Mouse (Mus musculus) mature B cell (primary cell): Measurements from ENCODE around the gene Scn3b.

Experiments
- in situ Hi-C: fragments of 300-500 bp; cut with MboI; formaldehyde crosslinking; loops from 2 replicates; pipeline ENCODE4 v1.14.3; 2019

The Scn3b gene

DNA sequence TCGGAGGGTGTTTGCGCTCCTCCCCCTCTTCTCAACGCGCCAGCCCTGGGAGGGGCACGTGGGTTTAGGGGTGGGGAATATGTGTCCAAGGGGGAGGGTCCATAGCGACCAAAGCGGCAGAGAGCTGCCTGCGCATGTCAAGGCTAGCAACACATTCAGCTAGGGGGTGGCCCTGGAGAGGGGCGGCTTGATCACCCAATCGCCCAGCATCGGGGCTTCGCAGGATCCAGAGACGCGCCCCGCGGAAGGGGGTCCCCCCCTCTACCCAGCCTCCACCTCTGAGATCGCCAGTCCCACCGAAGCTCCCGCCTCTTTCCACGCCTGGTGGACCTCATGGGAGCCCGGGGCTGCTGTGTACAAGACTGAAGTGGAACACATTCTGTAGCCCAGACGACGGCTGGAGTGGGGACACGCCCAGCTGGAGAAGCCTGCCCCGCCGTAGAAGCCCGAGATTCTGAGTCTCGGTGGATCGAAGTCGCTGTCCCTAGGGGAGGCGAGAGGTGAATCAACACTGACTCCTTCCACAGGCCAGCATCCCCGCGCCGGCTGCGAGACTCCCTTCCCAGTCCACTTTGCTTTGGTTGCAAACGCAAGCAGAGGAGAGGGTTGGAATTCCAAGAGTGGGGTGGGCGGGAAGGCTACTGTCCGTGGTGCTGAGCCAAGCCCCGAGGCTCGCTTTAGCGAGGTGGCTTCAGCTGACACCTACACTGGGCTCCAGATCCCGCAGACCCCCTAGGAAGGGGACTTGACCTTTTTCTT, at the start of gene Scn3b:
Scn3b (plus strand) TSS at position 115 of the 759 bp plus-strand sequence.
- in situ Hi-C loops = no loop called here

DNA sequence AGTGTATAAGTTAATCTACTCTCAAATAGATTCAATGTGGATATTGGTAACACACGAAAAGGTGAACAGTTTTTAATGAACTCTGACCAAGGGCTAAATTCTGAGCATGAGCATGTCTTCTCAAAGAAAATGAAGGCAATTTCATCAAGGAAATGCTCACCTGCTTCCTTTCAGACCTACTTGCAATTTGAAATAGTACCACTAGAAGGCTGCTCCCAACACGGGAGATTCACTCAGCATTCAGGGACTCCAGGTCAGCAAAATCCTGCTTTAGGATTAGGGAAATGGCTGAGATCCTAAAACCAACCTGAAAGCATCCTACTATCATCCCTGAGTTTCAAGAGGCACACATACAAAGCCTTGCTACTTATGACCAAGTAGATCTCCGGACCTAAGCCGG, 44.7 kb upstream of the Scn3b start:
- in situ Hi-C loops = no loop called here

DNA sequence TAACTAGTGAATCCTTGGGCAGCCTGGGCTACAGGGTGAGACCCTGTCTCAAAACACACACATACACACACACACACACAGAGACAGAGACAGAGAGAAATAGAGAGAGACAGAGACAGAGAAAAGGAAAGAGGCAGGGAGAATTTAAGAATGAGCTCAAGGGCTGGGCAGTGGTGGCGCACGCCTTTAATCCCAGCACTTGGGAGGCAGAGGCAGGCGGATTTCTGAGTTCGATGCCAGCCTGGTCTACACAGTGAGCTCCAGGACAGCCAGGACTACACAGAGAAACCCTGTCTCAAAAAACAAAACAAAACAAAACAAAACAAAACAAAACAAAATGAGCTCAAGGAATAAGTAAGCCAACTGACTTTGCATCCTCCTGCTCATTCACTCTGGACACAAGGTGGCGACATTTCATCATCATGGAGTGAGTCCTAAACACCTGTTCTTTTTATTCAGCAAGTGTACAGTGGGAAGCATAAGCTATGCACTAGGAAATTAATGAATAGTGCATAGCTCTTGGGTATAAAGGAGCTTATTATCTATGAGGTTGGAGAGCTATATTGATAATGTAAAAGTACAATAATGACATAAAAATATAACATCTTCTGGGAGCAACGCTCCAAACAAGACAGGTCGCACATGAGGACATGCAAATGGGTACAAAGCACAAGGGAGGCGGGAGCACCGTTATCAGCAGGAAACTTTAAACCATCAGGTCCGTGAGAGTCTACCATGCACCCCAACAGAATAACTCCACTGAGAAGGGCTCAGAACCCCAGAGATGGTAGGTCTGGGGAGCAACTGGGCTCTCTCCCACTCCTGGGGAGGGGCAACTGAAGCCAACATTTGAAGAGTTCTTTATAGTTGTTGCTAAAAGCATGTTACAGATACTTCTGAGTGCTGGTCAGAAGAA, 40.9 kb upstream of the Scn3b start:
- in situ Hi-C loops = no loop called here

DNA sequence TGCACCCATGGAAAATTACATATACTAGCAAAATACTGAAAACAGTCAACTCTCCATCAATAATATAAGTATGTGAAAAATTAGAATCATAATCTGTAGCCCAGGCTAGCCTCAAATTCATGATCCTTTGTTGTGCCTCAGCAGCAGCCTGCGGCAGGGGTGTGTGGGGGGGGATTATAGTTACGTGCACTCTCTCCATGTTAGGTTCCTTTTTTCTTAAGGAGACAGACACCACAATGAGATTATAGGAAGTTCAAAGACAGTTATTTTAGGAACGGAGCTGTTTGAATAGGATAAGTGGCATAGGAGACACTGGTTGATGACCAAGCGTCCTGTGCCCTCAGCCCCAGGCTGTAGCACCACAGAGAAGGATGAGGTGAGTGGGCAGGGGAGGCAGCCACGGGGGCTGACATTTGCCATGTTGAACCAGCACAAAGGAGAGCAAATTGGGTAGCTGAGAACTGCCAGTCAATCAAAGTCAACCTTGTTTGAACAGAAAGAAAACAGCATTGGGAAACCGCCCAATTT, 40.1 kb upstream of the Scn3b start:
- in situ Hi-C loops = no loop called here

DNA sequence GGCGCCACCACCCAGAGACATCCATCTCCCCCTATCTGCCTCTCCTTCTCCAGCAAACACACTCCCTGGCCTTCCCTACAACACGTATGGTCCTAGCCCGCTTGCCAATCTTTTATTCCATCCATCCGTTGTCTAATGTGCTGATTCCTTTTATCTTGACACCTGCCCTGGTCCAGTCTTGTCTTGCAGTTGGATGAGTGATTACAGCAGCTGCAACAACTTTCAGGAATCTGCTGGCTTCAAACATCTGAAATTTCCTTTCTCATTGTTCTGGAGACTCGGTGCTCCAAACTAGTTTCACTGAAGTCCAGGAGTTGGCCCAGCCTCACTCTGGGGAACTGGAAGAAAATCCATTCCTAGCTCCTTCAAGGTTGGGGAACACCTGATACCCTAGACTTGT, 39.5 kb upstream of the Scn3b start:
- in situ Hi-C loops = no loop called here

DNA sequence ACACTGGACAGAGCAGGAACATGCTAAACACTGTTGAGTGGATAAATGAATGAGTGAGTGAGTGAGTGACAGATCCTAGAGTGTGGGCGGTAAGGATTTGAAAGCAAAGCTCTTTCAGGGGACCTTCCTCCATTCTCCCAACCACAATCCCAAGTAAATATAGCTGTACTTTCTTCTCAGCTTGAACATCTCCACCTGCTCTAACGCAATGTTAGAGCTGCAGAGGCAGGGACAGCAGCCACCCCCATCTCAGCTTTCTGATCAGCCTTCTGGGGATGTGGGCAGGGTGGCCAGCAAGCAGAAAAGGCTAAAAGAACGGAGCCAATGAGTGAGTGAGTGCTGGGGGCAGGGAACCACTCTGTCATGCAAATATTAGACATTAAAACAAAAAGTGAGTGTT, 38.0 kb upstream of the Scn3b start:
- in situ Hi-C loops = no loop called here

DNA sequence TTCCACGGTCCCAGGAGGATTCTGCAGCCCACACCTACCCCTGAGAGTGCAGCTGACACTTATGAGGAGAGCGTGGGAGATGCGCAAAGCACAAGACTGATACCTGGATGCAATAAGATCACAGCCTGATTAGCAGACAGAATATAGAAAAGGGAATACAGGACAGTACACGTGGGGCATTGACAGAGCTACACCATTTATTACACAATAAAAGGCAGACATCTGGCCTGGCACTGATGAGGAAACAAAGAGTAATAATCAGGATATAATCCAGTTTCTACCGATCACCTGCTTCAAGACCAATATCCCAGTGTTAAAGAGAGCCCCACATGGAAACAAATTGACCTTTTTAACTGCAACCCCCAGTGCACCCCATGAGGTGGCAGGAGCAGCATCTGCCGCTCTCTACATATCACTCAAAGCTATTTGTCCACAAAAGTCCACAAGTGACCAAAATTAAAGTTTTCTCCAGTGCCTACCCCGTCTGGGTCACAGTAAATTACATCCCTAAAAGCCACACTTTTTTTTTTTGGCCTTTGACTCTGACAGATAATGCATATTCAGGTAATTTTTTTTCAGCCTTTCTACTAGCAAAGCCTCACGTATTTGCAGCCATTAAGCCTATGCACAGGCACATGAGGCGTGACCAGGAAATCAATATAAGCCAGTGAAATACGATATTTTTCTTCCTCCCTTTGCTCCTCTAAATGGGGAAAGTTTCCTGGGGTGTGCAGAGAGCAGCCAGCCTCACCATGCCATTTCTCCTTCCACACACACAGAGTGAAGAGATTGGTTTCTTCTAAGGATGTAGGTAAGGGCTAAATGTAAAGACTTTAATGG, 34.6 kb upstream of the Scn3b start:
- in situ Hi-C loops = no loop called here

DNA sequence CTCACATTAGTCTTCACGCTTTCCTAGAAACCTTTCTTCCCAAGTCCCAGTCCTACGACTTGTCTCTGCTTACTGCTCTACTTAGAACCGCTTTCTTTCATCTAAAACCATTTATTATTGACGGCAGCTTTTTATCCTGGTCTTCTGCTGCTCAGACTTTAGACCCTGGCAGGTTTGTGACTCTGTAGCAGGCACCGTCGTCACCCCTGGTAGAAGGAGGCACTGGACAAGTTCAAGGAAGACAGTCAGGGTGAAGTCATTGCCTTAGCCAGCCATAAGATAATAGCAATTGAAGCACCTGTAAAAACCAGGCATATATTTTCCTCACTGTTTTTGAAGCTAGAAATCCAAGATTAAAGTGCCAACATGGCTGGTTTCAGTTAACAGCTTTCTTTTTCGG, 33.8 kb upstream of the Scn3b start:
- in situ Hi-C loops = no loop called here

DNA sequence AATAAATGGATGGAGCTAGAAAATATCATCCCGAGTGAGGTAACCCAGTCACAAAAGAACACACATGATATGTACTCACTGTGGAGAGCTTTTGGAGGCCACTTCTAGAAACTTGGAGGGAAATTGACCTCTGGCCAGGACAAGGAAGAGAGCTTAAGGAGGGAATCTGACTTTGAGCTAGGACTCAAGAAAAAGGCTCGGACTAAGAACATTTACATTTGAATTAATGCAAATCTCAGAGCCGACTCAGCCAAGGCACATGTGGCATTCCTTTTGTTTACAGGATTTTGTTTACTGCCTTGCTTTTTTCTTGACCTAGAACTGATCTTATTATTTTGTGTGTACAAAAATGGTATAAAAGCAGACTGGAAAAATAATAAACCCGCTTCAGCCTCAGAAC, 29.3 kb upstream of the Scn3b start:
- in situ Hi-C loops = no loop called here

DNA sequence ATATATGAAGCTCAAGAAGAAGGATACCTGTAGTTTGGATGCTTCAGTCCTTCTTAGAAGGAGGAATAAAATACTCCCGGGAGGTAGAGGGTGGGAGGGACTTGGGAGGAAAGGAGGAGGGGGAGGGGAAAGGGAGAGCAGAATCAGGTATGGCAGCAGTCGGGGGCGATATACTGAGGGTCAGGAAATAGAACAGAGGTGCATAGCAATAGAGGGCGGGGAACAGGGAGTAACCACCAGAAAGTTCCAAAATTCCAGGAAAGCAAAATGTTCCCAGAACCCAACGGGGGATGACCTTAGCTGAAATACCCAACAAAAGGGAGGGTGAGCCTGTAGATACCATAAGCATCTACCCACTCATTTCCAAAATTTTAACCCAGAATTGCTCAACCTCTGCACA, 28.7 kb upstream of the Scn3b start:
- in situ Hi-C loops = no loop called here

DNA sequence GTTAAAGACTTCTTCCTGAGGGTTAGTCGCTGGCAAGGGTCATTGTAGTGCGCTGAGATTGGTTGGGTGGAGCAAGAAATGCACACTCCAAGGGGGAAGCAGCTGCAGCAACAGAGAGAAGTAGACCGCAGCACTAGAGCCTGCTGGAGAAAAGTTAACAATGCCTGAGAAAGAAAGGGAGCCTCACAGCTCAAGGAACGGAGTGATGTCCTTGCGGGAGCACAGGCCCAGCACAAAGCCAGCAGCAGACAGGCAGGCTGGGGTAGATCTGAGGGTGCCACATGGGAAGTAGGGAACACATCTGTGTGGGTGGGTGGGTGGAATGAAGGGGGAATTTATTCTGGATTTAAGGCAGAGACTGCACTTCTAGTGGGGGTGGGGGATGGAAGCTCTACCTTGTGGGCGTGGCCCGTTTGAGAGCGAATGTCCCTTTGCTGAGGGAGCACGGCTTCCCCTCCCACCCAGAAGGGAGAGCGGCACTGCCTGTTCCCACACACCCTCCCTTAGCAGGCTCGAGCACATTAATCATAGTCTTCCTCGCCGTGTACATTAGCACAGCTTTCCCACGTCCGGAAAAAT, 27.7 kb upstream of the Scn3b start:
- in situ Hi-C loops = no loop called here

DNA sequence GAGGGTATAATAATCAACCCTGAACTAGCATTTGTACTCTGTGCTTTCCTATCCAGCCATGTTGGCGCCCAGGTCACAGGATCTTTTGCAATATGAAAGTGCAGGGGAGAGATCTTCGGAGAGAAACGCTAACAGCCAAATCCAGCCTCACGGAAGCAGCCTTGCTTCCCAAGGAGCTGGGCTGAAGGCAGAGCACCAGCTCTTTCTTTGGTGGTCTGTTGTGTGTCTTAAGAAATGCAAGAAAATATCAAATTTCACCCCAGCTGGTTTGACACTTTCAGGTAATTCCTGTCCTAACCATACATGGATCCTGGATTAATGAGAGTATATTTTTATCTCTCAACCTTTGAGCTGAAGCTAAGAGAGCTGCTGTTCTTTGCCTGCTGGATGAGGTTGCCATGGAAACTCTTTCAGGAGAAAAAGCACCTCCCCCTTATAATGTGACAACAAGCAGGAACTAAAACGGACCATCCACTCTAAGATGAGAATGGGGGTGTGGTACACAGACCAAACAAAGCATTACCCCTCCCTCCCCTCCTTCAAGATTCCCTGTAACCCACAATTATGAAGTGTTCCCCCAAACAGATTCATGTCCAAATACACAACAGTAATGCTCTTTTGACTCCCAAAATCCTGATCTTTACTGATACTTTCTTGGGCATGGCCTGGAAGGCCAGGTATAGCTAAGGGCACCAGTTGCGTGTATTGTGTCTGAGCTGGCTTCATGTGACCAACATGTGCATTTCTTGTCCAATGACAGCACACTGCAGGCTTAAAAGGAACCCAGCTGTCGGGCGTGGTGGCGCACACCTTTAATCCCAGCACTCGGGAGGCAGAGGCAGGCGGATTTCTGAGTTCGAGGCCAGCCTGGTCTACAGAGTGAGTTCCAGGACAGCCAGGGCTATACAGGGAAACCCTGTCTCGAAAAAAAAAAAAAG, 26.8 kb upstream of the Scn3b start:
- in situ Hi-C loops = no loop called here

DNA sequence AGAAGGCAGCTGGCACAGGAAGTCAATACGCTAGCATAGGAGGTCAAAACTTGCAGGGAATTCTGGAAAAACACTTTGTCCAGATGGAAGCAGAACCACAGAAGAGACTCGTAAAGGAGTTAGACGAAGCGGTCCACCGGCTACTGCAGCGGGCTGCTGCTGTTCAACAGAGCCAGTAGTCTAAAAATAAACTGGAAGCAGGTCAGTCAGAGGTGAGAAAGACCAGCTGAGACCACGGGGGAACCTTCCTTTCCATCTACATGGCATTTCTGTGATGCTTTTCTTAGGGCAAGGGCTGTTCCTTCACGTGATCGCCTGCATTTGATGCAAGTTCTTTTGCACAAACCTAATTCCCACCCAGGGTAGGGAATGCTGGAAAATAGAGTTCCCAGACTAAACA, 23.6 kb upstream of the Scn3b start:
- in situ Hi-C loops = no loop called here

DNA sequence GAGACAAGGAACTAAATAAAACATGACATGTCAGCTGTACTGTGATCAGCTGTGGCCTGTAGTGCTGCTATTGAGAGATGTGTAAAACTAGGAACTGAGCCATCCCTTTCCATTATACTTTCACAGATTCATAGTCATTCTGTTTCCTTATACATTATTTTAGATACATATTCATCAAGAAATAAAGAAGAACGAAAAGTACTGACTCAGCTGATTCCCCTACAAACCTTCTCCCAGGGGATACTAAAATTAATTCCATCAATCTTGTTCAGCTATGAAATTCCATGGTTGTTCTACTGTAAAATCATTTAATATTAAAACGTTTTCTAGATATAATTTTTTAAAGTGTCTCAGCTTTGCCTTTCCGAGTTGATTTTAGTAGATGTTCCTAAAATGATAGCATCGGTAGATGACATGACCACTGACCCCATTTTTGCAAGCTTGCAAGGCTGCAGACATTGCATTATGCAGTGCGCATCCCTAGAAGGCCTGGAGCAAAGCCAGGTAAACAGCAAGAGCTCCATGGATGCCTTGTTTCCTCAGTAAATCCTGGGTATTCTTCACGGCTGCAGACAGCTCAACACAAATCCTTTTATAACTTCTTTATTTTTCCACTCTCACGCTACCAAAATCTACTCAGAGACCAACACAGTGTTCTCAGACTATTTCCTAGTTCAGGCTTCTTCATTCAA, 22.9 kb upstream of the Scn3b start:
- in situ Hi-C loops = no loop called here

DNA sequence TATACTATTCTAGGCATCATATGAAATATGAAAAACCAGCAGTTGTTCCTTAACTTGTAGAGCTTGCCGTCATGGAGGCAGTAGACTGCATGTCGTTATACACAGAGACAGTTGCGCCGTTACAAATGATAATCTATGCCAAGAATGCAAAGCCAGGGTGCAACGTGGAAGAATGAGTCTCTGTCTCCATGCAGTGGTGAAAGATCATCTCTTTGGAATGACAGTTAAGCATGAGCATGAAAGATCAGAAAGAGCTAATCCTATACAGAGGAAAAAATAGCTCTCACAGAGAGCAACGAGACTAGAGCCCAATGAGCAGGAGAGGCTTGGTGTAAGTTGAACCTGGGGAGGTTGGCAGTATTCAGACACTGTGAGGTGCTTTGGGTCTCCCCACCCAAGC, 22.3 kb upstream of the Scn3b start:
- in situ Hi-C loops = no loop called here

DNA sequence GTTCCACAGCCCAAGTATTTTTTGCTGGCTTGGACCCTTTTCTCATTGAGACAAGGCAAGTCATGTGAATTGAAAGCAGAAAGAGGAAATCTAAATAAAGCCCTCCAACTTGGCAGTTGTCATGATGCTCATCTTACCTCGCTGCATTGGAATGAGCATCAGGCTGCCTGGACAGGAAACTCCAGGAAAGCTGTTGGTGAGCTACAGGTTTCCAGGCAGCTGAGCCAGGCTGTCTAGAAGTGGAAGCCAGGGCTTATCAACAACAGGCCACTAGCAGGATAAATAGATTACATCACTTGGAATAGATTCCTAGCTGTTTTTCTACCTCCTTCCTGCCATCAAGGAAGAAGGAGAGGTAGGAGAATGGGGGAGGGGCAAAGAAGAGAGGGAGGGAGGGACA, 19.9 kb upstream of the Scn3b start:
- in situ Hi-C loops = no loop called here

DNA sequence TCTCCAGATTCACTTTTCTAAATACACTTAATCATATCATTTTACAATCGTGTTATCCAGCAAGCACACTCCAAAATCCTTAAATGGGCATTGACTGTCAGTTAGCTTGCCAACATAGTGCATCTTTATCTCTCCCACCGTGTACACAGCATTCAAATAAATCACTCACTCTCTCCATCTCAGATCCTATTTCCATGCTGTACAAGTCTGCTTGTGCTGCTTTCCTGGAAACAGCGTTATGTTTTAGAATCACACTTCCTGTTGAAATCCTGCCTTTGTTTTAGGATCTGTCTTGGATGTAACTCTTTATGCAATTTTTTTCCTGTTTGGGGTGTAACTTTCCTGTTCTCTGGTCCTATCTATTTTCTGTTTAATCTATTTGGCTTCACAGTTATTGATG, 16.6 kb upstream of the Scn3b start:
- in situ Hi-C loops = no loop called here

DNA sequence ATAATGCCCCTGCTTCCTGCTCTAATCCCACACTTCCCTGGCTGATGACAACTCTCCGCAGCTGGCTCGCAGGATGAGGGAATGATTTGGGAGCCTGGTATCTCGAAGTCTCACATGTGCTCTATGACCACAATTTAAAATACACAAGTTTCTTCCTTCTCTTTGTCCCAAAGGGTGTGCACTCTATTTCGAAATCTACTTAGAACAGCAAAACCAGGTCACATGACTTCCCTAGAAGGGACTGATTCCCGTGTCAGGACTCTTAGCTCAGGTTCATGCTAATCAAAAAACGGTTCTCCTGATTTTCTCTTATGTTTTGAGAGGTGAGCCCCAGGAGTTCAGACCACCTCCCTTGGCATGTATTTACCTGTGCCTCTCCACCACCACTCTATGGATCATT, 5.1 kb upstream of the Scn3b start:
- in situ Hi-C loops = no loop called here

DNA sequence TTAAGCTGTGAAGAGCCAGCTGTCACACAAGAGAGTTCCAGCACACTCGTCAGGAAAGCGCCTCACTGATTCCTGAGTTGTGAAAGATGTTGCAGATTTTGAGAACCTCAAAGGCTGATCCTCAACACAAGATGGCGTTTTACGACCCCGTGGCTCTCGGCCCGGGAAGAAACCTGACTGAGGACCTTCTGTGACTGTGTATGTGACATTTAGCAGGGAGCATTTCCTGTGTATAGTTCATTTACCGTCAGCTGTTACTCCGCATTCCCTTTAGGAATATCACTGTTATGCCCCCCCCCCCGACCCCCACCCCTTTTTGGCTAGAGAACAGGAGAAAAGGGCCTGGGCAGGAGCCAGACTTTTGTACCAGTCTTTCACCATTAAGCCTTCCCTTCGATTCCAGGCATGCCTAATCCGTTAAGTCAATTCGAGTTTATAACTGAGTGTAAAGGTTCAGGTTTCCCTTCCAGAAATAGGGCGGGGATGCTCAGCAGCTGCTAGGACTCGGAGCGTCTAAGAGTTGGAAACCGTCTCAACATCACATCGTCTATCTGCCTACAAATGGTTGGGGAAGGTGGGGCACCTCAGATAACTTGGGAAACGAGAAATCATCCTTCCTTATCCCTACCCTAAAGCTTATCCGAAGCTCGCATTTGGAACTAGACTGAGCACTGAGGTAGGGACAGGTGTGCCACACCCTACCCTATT, 823 bp upstream of the Scn3b start:
- in situ Hi-C loops = no loop called here
